Mouse (Mus musculus) E14TG2a.4 (cell line): ENCODE results near the gene Ddx41.

ENCODE experiments used
- CTCF ChIP-seq: conservative IDR thresholded peaks from 2 replicates; pipeline ENCODE4 v1.5.1; 2014; ENCODE audit warnings: low read length
- NANOG ChIP-seq: IDR thresholded peaks from 2 replicates; pipeline ENCODE4 v1.6.1; 2014; ENCODE audit warnings: borderline replicate concordance, low read length, mixed read lengths
- POU5F1 ChIP-seq: IDR thresholded peaks from 2 replicates; pipeline ENCODE4 v1.6.1; 2014; ENCODE audit warnings: low read length, borderline replicate concordance

DNA sequence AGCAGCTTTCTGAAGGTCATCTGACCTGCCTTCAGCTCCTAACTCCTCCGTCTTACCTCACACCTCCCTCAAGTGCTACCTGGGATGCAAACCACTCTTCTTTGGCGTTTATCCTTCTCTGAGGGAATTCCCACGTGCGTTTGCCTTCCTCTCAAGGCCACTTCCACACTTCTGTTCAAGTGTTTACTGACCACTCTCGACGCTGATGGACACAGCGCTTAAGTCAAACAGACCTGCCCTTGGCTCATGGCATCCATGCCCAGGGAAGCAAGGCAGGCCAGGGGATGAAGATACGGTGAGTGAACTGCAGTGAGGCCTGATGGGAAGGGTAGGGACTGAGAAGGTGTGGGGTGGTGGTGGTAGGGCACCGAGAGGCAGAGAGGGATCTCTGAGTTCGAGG is 35.9 kb downstream of the Ddx41 start:
- TF ChIP-seq CTCF (no peak), POU5F1 (no peak), NANOG (no peak)
